ENCODE assay signal across 11 mouse cellular contexts in the genomic region with DNA sequence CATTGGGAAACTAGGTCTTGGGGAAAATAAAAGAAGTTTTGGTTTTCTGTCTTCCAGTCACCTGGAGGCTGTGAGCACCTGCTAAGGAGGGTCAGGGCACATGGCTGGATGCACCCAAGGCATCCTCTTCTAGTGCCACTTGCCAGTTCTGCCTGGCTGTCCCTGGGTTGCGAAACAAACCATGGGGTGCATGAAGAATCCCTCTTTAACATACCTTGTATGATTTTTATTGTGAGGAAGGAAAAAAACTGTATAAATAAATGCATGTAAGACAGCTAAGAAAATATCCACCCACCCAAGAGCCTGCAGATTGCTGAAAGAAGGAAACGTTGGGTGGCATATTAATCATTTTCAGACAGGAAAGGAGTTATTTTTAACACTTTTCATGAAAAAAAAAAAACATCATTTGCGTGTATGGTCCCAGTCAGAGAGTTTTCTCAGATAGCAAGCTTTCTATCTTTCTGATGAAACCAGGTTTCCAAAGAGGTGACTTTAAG.
DNase-seq lines count a peak whose midpoint lies in the region; ATAC-seq and TF ChIP-seq lines count a peak whose summit lies in the region.
"Had no signal": no experiment of that assay in that cellular context is flagged by ENCODE, and none has a peak within 500 bp of the region (broad histone marks: within the 10 kb centered on the region; RNA-seq: fewer than 3 reads in every experiment).

No protein-coding gene starts in this region.

- H3K27me3 ChIP-seq in cerebellum, adult 2 months (ENCODE audit: control insufficient read depth, insufficient read depth, low read length), result no peaks in the 10 kb centered on the region
- peaks cover 25% of the 10 kb centered on the region for H3K27me3 ChIP-seq in kidney, embryonic 16.5 days (ENCODE audit: insufficient read depth, low read length)
- H3K27me3 ChIP-seq in neural tube, embryonic 15.5 days (replicated peaks), result no peaks in the 10 kb centered on the region
- 0 out of 2 replicates have a peak, but pooled peaks cover 7% of the 10 kb centered on the region for H3K27me3 ChIP-seq in lung, postnatal 0 days (replicated peaks; ENCODE audit: insufficient read depth, low read length)

- no peak for TF ChIP-seq CTCF in cerebellum, adult 2 months (IDR thresholded peaks at IDR 0.05; ENCODE audit: borderline replicate concordance, insufficient read depth, low read depth, low read length)
- no peak for TF ChIP-seq CTCF in left cerebral cortex, adult 2 months (IDR thresholded peaks at IDR 0.05)
- TF ChIP-seq CTCF in lung, postnatal 0 days (IDR thresholded peaks at IDR 0.05), result no peak

- no peaks in the 10 kb centered on the region for H3K9me3 ChIP-seq in kidney, embryonic 16.5 days (ENCODE audit: low read length)
- no peaks in the 10 kb centered on the region for H3K9me3 ChIP-seq in neural tube, embryonic 15.5 days (replicated peaks)
- no peaks in the 10 kb centered on the region for H3K9me3 ChIP-seq in lung, postnatal 0 days (ENCODE audit: low read length)

- no peaks in the 10 kb centered on the region for H3K36me3 ChIP-seq in kidney, embryonic 16.5 days (ENCODE audit: insufficient read depth, low read length)
- H3K36me3 ChIP-seq in neural tube, embryonic 15.5 days, result no peaks in the 10 kb centered on the region
- H3K36me3 ChIP-seq in lung, postnatal 0 days (ENCODE audit: insufficient read depth, low read length), result no peaks in the 10 kb centered on the region

- no peak for TF ChIP-seq POLR2A in cerebellum, adult 2 months (IDR thresholded peaks at IDR 0.05; ENCODE audit: borderline replicate concordance, insufficient read depth, low read length)

- no peak overlapping the region for H3K9ac ChIP-seq in kidney, embryonic 16.5 days (replicated peaks; ENCODE audit: low read length)
- H3K9ac ChIP-seq in neural tube, embryonic 15.5 days (replicated peaks), result peak overlapping the region; percentile 68
- H3K9ac ChIP-seq in lung, postnatal 0 days (replicated peaks; ENCODE audit: low read depth), result no peak overlapping the region

- H3K4me3 ChIP-seq in cerebellum, adult 2 months (replicated peaks; ENCODE audit: insufficient read depth, low read depth, low read length), result no peak overlapping the region
- H3K4me3 ChIP-seq in left cerebral cortex, adult 2 months, result peak overlapping the region; percentile 45
- H3K4me3 ChIP-seq in kidney, embryonic 16.5 days (ENCODE audit: low read length), result no peak overlapping the region
- H3K4me3 ChIP-seq in neural tube, embryonic 15.5 days (replicated peaks), result peak overlapping the region; percentile 55
- no peak overlapping the region for H3K4me3 ChIP-seq in lung, postnatal 0 days (ENCODE audit: low read depth, low read length)

- 81% methylated on average over 3 of the region's 3 CpGs for WGBS in cerebellum, adult 2 months
- WGBS in kidney, embryonic 16.5 days, result 26% methylated on average over 3 of the region's 3 CpGs
- WGBS in neural tube, embryonic 15.5 days, result 55% methylated on average over 3 of the region's 3 CpGs
- WGBS in lung, postnatal 0 days, result 48% methylated on average over 3 of the region's 3 CpGs

- TF ChIP-seq EP300 in lung, postnatal 0 days (IDR thresholded peaks at IDR 0.05), result no peak

- peak overlapping the region; percentile 15; the same call in 1 of the 2 replicates for H3K27ac ChIP-seq in cerebellum, adult 2 months (ENCODE audit: insufficient read depth, low read length)
- peak overlapping the region; percentile 99 for H3K27ac ChIP-seq in left cerebral cortex, adult 2 months
- no peak overlapping the region for H3K27ac ChIP-seq in kidney, embryonic 16.5 days (ENCODE audit: low read length)
- H3K27ac ChIP-seq in neural tube, embryonic 15.5 days (replicated peaks), result peak overlapping the region; percentile 94
- H3K27ac ChIP-seq in lung, postnatal 0 days (ENCODE audit: low read length), result no peak overlapping the region

- ATAC-seq in kidney, embryonic 16.5 days (ENCODE audit: low FRiP score, low TSS enrichment), result no peak; the same call in 1 of the 2 replicates
- peak; percentile 10; the same call in 1 of the 2 replicates for ATAC-seq in neural tube, embryonic 15.5 days (ENCODE audit: low FRiP score)
- no peak for ATAC-seq in lung, postnatal 0 days

- H3K4me1 ChIP-seq in cerebellum, adult 2 months (ENCODE audit: control insufficient read depth, insufficient read depth, low read length), result peaks cover 9% of the 10 kb centered on the region
- H3K4me1 ChIP-seq in kidney, embryonic 16.5 days (ENCODE audit: insufficient read depth, low read length), result peaks cover 21% of the 10 kb centered on the region
- H3K4me1 ChIP-seq in neural tube, embryonic 15.5 days, result peaks cover 52% of the 10 kb centered on the region
- no peaks in the 10 kb centered on the region for H3K4me1 ChIP-seq in lung, postnatal 0 days (ENCODE audit: insufficient read depth, low read depth, low read length)

- peak overlapping the region; percentile 57 for H3K4me2 ChIP-seq in kidney, embryonic 16.5 days (replicated peaks; ENCODE audit: low read depth, low read length)
- peak overlapping the region; percentile 73 for H3K4me2 ChIP-seq in neural tube, embryonic 15.5 days
- no peak overlapping the region for H3K4me2 ChIP-seq in lung, postnatal 0 days (replicated peaks; ENCODE audit: low read depth, low read length)

- DNase-seq in cerebellum, adult 2 months, result peak in 1 of 2 experiments; percentile 26
- no peak for DNase-seq in cerebellum, adult 9-10 months
- no peak for DNase-seq in left cerebral cortex, adult 2 months (ENCODE audit: extremely low spot score in 1 of 2, low spot score in 2 of 2)
- DNase-seq in left cerebral cortex, postnatal 4 days, result no peak
- DNase-seq in gastrocnemius, postnatal 25 days, result no peak
- DNase-seq in lung, postnatal 0 days (ENCODE audit: low spot score), result no peak
- DNase-seq: adrenal gland, postnatal 10 days; lung, postnatal 4 days; thymus, postnatal 36 days had no signal

- intact Hi-C loops in left cerebral cortex, adult 2 months (cut with DNase I), result loop anchor here (1.0 to 10.0 kb wide), 4 partner anchors 32 to 351 kb away; partner anchors contain the start of genes Dhcr7 and Nadsyn1
- intact Hi-C loops in left cerebral cortex, postnatal 4 days (cut with DNase I), result loop anchor here (5.0 kb wide), 1 partner anchor 69 kb away; no protein-coding TSS in a partner anchor

Comparison
In these comparisons a context has a peak if more than half of its experiments do, and no peak if none do; other contexts are left out.
1. H3K27ac ChIP-seq: peak in cerebellum, adult 2 months (single experiment), left cerebral cortex, adult 2 months (single experiment) and neural tube, embryonic 15.5 days (single experiment); none in kidney, embryonic 16.5 days (single experiment) and lung, postnatal 0 days (single experiment).
2. H3K4me3 ChIP-seq: peak in left cerebral cortex, adult 2 months (single experiment) and neural tube, embryonic 15.5 days (single experiment); none in cerebellum, adult 2 months (single experiment), kidney, embryonic 16.5 days (single experiment) and lung, postnatal 0 days (single experiment).